Mouse (Mus musculus) retina, embryonic 14.5 days (tissue): ENCODE measurements around the gene Plac9a.
"Not testable (repeated sequence)": the region's sequence is repeated elsewhere in the genome, so short reads cannot be mapped to it uniquely, and the experiment has no call there.

Experiments
- DNase-seq: peaks from one replicate; pipeline ENCODE4 v3.0.0-alpha.2; 2015; ENCODE audit warnings: low spot score

Plac9a gene

GRCm38 (mm10) chr14:25903000-25903399 is at the start of gene Plac9a:
Gene Plac9a, minus strand, starts transcription at chr14:25903100.
- DNase-seq: not testable (repeated sequence)

GRCm38 (mm10) chr14:25938004-25938403 is 35.1 kb upstream of the Plac9a start, which contains the start of gene Cphx1:
Gene Cphx1, plus strand, starts transcription at chr14:25938304.
- DNase-seq: not testable (repeated sequence)

DNA sequence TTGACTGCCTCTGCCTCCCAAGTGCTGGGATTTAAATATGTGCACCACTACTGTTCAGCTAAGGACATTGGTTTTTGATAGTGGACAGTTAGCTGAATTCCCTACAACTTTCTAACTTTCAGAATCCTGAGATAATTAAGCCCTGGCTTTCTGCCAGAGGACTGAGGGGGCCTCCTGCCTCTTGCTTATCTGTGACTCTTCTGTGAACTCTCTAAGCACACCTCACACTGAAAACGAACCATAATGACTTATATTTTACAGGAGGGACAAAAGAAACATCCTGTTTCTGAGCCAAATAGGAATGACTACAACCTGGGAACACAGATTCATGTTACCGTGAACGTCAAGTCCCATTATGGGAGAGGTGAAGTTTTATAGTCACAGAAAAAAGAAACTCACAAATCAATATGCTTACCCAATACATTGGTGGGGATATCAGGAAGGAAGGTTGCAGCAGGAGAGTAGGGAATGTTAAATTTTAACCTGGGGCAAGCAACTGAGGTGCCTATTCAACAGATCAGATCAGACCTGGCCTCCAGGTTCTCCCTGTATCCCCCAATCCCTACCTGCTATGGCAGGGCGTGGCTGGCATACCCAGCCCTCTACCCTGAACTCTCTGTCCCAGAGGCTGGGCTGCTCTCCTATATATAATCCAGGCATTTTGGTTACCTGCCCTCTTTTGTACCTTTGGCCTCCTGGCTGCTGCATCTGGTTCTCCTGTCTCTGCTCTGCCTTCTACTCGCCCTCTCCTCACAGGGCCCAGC is 34.1 kb upstream of the Plac9a start:
- DNase-seq: not testable (repeated sequence)

DNA sequence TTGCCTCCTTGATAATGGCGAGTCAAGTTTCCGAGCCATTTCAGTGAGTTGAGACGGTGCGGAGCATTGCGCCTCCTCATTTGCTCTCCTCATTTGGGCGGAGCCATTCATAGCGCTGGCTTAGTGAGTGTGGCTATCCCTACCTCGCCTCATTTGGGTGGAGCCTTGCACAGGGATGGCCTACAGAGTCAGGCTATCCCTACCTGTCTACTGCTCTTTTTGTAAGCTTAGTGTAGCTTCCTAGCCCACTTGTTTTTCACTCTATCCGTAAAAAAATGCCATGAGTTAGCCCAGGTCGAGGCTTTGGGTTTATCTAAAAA is 24.6 kb upstream of the Plac9a start, which contains the start of gene Tmem254a:
TSS of gene Tmem254a (minus strand) at position 111 of the 320 bp plus-strand sequence.
- DNase-seq: not testable (repeated sequence)

GRCm38 (mm10) chr14:25926814-25927561 is 24.1 kb upstream of the Plac9a start:
- not testable (repeated sequence) for DNase-seq

DNA sequence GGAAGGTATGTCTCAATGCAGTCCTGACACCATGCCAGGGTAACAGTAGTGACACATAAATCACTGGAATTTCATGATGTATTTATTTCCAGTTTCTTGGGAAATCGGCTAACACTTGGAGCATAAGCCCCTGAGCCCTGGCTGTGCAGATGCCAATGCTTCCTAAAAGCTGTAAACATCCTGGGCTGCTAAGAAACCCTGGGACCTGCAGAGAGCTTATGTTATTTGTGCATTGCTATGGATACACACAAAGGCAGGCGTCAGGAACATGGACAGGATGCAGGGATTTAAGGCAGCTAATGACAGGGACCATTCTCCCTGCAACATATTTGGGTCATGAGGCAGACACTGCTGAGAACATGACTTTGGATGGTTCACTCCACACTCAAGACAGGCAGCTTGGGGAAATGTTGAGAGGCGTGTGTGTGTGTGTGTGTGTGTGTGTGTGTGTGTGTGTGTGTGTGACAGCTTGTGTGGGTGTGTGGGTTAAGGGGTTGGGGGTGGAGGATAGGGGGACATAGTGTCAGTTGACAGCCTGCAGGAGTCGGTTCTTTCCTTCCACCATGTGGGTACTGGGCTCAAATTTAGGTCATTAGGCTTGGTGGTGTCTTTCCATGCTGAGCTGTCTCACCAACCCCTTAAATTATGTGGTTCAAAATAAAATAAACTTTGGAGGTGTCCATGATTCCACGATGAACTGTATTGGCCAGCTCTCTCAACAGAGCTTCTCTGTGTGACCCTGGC is 15.7 kb upstream of the Plac9a start:
- not testable (repeated sequence) for DNase-seq

DNA sequence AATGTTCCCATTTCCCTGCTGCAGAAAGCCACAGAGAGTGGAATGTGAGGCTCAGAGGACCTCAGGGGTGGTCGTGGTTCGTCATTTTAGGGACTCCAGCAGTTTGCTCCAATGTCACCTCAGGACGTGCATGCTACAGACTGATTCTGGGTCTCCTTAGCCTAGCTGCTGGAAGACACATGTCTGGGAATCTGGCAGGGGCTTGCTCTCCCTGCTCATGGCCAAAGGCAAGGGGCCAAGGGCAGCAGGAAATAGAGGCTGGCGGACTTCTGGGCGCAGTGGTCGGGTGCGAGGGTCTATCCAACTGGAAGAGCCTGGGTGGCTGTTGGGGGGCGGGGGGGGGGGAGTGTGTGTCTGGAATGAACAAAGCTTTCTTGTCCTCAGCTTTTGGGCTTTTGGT is 6.1 kb upstream of the Plac9a start:
- DNase-seq: not testable (repeated sequence)

DNA sequence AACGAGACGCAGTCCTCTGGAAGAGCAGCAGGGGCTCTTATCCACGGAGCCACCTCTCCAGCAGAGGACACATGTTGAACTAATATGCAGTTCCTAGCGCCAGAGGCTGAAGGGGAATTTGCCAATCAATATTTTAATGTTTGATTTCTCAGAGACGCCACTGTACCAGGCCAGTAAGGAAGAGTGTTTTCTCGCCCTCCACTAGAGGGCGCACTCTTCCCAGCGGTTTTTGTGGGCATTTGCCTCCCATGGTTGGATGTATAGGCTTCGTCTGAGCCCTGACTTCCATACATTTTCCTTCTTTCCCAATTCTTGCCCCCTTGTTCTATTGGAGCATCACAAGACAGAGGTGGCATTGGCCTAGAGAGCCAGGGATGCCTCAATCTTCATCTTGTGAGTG is 4.4 kb upstream of the Plac9a start:
- not testable (repeated sequence) for DNase-seq

- not testable (repeated sequence) for DNase-seq
Observed at GRCm38 (mm10) chr14:25905243-25905642, 2.3 kb upstream of the Plac9a start.

DNA sequence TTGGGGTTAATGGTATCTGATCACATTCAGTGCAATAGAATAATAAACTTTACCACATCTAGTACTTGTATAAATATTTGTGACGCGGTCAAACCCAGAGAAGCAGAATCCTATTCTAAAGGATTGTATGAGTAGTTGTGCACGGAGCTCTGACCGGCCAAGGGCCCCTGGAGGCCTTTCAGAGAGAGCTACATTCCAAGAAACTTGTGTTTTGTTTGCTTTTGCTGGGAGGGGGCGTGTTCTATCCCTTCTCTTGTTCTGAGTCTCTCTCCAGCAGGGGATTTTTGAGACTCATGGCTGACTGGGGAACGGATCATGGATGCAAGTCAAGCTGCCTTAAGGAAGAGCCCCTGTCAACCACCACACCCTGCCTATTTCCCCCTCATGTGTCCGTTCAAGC is 7.2 kb downstream of the Plac9a start:
- not testable (repeated sequence) for DNase-seq

DNA sequence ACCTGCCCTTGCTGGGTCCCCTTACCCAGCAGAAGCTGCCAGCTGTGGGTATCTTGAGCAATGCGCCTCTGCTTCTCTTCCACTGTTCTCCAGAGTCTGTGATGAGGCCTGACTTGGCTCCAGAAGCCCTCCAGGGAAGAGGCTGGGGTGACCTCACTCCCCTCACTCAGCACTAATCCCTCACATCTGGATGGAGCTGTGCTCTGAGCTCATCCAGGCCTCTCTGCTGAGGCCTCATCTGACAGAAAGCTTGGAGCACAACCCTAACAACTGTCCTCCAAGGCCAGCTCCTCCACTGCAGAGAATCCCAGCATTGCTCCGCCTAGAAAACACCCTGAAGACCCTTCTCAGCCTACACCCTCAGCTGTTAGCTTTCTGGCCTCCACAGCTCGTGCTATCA is 8.3 kb downstream of the Plac9a start:
- not testable (repeated sequence) for DNase-seq

DNA sequence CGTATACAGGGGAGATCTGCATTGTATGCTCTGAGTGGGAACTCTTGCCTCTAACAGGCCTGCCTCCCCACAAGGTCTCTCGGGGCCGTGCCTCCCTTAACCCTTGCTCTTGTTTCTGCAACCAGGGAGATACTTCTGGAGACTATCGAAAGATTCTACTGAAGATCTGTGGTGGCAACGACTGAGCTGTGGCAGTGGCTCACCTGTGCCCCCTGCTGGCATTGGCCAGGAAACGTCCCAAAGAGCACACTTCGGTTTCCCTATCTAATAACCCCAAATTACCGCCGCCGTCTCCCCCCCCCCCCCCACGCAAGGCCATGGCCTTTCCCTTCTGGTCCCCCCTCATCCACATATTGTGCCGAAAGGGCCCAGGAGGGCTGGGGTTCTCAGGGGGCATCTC is 17.0 kb downstream of the Plac9a start:
- DNase-seq: not testable (repeated sequence)

GRCm38 (mm10) chr14:25881769-25882168 is 21.1 kb downstream of the Plac9a start:
- DNase-seq: not testable (repeated sequence)

DNA sequence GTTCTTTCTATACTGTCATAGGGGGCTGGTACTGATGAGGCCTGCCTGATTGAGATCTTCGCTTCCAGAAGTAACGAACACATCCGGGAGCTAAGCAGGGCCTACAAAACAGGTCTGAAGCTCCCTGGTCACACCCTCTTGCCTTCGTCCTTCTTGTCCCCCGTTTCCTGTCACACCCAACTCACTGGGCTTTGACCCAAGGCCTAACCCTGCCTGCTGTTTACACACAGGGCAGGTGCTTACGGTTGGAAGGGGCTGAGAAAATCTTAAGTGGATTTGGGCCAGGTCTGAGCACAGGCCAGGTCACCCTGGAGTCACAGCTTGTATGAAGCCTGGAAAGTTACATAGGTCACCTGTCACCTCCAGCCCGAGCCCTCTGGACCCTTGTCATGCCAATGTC is 26.3 kb downstream of the Plac9a start:
- not testable (repeated sequence) for DNase-seq

DNA sequence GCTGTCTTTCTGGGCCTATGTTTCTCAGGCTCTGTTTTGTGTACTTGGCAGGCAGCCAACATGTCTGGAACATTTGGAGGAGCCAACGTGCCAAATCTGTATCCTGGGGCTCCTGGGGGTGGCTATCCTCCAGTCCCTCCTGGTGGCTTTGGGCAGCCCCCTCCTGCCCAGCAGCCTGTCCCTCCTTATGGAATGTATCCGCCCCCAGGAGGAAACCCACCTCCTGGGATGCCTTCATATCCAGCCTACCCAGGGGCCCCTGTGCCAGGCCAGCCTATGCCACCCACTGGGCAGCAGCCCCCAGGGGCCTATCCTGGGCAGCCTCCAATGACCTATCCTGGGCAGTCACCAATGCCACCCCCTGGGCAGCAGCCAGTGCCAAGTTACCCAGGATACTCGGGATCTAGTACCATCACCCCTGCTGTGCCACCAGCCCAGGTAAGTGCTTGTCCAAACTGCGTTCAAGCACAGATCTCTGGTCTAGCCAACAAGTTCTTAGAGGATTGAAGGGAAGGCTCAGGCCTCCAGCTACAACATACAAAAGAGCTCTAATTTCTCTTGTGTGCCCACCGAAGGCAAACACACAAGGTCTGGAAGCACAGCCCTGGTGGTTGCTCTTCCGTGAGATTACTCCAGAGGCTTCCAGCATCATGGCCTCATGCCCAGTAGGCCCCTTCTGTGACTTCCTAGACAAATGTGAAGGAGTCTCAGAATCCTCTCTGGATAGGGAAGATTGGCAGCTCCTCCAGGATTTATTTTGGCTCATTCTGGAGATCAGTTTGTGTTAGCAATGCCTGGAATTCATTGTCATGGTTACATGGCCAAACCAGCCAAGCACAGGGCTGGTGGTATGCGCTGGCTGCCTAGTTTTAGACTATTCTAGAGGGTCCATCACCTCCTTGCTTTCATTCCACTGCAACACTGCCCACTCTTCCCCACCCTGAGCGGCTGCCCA is 30.2 kb downstream of the Plac9a start:
- DNase-seq: no peak

- no peak for DNase-seq
Observed at GRCm38 (mm10) chr14:25869135-25869878, 33.6 kb downstream of the Plac9a start.

GRCm38 (mm10) chr14:25868706-25869105 is 34.2 kb downstream of the Plac9a start:
- no peak for DNase-seq

GRCm38 (mm10) chr14:25867834-25868233 is 35.1 kb downstream of the Plac9a start:
- DNase-seq: no peak

- DNase-seq: no peak
Observed at GRCm38 (mm10) chr14:25866832-25867231, 36.1 kb downstream of the Plac9a start.

DNA sequence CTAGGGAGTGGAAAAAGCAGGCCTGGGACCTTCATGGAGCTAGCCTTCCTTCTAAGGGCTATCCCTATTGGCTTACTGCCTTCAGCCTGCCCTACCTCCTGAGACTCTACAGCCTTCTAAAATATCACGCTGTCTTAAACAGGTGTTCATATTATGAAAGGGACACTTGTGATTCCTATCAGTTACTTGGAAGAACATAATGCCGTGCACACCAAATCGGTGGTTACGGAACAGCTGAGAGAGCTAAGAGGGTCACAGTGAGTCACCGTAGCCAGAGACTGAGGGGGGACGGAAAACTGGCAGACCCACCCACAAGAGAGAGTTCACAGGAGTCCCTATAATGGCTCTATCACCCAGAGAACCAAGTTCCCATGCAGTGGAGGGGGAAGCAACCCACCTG is 36.5 kb downstream of the Plac9a start:
- DNase-seq: no peak

- DNase-seq: no peak
Observed at GRCm38 (mm10) chr14:25865251-25865650, 37.6 kb downstream of the Plac9a start.
